Mouse (Mus musculus) ovary, postnatal 10 days (tissue): Measurements from ENCODE around the gene Hrh2.

ENCODE experiments used
- DNase-seq: peaks from one replicate; pipeline ENCODE4 v3.0.0; 2022; ENCODE audit warnings: low spot score

The Hrh2 gene

DNA sequence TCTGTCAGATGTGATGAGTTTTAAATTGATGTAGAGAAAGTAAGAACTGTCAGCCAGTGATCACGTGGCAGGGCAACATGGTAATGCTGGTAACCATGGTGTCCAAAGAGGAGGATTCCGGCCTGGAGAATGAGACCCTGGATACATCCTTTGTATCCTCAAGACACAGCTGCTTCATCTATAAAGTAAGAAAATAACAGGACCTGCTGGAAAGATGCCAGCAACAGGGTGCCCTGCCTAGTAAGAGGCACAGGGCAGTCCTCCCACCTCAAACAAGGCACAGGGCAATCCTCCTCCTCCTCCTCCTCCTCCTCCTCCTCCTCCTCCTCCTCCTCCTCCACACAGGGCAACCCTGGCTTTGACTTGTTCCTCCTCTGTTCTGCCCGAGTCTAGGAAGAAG lies 77.2 kb downstream of the Hrh2 start:
- no peak for DNase-seq

DNA sequence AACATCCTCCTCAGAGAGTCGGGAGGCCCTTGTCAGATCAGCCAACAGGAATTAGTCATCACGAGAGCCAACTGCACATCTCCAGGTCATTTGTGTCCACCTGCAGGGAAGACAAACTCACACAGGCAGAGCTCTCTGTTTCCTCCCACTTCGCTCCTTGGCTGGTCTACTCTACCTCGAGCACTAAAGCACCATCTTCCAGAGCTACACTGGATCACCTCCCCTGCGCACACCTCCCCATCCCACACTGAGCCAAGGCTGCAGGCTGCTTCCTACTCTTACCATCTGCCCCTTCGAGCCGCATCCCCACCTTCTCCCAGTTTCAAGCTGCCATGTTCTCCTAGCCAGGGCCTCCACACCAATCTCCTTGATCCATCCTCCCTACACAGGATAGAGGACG lies 77.7 kb downstream of the Hrh2 start:
- DNase-seq: no peak

DNA sequence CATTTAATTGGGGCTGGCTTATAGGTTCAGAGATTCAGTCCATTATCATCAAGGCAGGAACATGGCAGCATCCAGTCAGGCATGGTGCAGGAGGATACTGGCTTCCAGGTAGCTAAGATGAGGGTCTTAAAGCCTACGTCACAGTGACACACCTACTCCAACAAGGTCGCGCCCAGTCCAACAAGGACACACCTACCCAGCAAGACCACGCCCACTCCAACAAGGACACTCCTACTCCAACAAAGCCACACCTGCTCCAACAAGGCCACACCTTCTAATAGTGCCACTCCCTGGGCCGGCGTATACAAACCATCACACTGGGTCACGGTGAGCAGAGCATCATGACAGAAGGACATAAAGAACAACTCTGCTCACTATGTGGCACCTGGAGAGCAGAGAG lies 80.1 kb downstream of the Hrh2 start:
- DNase-seq: no peak

DNA sequence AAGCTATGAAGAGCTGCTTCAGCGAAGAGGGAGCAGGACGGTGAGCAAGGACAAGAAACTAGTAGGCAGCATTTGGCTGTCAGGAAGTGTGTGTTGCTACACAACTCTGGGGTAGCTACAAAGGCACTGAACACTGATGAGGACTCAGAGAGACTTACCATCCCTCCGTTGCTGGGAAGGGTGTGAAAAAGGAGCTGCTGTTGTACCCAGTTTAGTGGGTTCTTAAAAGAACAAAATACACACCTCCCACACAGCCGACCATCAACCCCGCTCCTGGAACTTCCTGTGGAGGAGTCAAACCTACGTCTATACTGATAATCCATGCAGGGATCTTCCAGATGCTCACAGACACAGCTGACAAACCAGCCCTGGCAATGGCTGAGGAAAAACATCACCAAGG lies 85.5 kb downstream of the Hrh2 start:
- no peak for DNase-seq

DNA sequence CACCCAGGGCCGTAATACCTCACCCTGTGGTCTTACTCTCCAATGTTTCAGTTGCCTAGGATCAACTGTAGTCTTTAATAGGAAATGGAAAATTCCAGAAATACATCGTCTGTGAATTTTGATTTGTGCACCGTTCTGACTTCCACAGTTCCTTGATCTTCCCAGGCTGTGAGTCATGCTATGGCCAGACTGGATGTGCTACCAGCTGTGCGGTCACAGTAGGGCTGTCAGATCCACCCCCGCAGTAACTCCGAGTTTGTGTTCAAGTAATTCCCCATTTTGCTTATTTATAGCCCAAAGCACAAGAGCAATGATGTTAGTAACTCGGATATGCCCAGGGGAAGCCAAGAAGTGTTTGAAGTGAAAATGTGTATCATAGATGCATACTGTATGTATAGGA lies 88.4 kb downstream of the Hrh2 start:
- DNase-seq: no peak

DNA sequence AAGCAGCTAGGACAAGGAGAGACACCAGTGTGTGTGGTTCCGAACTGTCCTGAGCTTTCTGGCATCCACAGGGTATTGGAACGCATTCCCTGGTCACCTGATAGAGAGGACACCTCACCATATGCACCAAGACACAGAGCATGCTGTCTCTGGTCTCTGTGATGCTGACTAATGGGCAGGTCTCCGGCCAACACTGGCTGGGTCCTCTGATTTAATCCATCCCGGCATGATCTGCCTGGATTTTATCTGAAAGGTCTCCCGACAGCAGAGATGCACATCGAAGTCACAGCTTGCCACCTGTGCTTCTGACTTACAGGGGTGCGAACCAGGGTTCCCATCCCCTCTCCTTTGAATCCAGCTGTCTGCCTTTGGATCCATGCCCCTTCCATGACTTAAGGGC lies 89.2 kb downstream of the Hrh2 start:
- no peak for DNase-seq

DNA sequence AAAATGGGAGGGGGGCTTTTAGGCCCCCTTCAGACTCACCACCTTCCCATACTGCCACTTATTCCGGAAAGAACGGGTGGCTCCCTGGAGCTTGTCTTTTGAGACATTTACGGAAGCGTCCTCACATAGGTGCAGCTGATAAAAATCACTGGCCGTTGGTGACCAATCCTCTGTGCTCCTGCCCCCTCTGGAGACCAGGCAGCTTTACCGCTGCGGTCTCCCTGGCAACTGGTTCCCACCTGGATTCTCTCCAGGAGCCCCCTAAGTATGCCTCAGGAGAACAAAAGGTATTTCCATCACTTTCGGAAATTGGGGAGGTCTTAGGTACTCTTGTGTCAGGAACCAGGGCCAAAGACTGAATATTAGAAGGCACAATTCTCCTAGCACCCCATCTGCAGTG lies 89.7 kb downstream of the Hrh2 start:
- DNase-seq: no peak

DNA sequence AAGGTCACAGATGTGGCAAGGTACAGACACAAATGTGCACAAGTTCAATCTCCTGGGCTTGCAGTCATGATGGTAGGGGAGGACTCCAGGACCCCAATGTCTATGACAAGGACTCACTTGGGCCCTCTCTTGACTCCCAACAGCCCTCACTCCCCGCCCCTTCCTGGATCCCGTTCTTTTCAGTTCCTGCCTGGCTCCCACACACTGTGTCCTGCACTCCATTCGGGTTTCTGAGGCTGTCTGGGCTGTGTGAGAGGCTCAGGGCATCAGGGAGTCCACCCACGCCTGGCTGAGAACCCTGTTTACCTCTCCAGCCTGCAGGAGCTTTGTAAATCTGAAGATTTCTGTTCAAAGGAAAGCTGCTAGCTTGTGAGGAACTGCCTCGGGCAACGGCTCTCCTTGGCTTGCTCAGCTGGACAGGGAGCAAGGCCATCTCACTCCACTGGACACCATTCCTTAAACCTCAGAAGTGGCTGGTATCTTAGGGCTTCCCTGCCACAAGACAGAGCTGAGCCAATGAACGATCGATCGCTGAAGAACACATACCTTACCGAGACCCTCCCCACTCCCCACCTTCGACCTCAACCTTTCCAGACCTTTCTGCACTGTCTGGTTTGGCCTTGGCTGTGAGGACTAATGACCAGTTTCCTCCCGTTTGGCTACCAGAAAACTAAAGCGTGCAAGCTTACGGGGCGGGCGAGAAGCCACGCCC lies 90.4 kb downstream of the Hrh2 start:
- no peak for DNase-seq

DNA sequence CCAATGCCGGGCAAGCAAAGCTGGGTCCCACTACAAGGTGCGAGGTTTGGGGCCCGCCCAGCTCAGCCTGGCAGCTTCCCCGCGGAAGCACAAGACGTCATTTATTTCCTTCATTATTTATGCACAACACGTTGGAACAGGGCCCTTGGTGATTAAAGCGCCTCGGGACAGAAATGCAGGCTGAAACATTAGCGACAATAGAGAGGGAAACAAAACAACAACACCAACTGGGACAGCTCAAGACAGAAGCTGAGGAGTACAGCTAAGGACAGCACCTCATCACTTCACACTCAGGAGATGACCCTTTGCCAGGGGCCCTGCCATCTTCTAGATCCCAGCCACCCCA lies 90.9 kb downstream of the Hrh2 start:
- DNase-seq: no peak
